Mouse (Mus musculus): ENCODE results near the gene Gm14124. TPM values are rescaled to one million over a fixed set of nuclear protein-coding genes. Genes with fewer than 3 reads are reported as not detected.

The Gm14124 gene
- not detected in 2 replicates for polyA plus RNA-seq (2012; rRNA removed)

DNA sequence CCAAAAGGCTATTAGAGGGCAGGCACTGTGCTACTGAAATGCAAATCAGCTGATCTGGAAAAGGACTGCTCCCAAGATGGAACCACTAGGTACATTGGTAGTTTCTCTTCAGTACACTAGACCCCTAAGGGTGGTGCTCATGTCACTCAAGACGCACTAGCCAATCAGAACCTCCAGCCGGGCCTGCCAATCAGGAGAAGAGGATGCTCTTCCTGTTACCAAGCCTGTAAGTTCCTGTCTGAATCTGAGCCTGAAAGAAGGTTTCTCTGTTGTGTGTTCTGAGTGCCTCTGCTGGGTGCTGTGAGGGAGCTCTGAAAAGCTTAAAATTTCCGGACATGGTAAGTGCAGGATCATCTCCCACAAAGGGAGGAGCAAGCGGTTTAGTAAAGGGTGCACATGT, at the start of gene Gm14124:
TSS of gene Gm14124 (plus strand) at position 227 of the 400 bp plus-strand sequence.

DNA sequence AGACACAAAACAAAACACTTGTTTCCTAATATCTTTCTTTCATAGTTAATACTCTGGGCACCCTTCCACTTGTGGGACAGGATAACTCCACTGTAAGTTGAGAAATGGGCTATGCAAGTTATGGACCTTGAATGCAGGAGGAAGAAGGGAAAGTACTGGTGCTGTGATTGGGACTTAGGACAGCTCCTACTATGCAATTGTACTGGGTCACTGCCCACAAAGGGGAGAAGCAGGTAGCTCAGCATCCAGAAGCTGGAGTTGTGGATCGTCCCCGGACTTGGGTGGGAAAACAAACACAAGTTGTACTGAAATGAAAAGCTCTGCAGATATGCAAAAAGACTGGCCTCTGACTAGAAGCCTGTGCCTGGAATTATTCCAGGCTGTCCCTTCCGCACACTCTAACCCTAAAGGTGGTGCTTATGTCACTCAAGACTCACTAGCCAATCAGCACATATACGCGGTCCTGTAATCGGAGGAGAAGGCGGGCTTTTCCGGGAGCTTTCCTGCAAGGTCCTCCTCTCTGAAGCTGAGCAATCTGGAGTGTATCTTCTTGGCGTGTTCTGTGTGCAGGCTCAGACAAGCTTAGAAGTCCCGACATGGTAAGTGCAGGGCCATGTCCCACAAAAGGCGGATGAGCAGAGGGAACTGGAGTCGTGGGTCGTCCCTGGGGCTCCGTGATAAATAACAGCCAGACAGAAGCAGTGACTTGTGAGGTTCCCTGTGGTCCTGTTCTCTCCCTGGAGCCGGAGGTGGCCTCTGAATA, 39.5 kb upstream of the Gm14124 start, which contains the start of gene Zfp937:
TSS of gene Zfp937 (plus strand) at position 474 of the 763 bp plus-strand sequence.

DNA sequence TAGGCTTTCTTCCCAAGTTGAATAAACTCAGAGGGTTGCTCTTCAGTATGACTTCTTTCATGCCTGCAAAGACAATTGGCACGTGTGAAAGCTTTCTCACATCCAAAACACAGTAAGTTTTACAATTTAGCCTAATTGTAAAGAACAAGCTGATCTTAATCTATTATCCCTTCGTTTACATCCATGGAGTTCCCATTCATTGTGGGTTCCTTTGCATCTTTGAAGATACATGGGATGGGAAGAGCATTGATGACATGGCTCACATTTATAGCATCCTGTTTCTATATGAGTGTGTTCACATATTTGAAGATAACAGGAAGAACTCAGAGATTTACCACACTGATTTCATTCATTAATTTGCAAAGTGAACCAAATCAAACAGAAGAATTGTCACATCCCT, 1.8 kb upstream of the Gm14124 start, which contains the start of gene Gm21994:
TSS of gene Gm21994 (minus strand) at position 101 of the 400 bp plus-strand sequence.

Other genes starting within 250 kb of the Gm14124 start
- gene Zfp120, start 120.8 kb upstream of the Gm14124 start, polyA plus RNA-seq (2012; rRNA removed), result 0.56 and 1.1 TPM in 2 replicates
- not detected in 2 replicates for gene Gm10770, start 77.8 kb upstream of the Gm14124 start, polyA plus RNA-seq (2012; rRNA removed)
- gene Gm14139, start 75.8 kb upstream of the Gm14124 start, polyA plus RNA-seq (2012; rRNA removed), result not detected in 2 replicates
- gene Zfp937, start 39.4 kb upstream of the Gm14124 start, polyA plus RNA-seq (2012; rRNA removed), result 0.31 and 0.35 TPM in 2 replicates
- gene Gm21994, start 1.9 kb upstream of the Gm14124 start, polyA plus RNA-seq (2012; rRNA removed), result 0.14 TPM in 1 of 2 replicates, not detected in the other
- not detected in 2 replicates for gene Gm10130, start 66.2 kb downstream of the Gm14124 start, polyA plus RNA-seq (2012; rRNA removed)
- 1.5 TPM in 2 replicates for gene 3300002I08Rik, start 105.2 kb downstream of the Gm14124 start, polyA plus RNA-seq (2012; rRNA removed)
- 0.06 and 0.11 TPM in 2 replicates for gene Zfp442, start 194.0 kb downstream of the Gm14124 start, polyA plus RNA-seq (2012; rRNA removed)
- not detected in 2 replicates for gene Zfp345, start 227.6 kb downstream of the Gm14124 start, polyA plus RNA-seq (2012; rRNA removed)

Data from ovary, adult 2 months (tissue).